Mouse (Mus musculus): ENCODE results near the gene Dna2. TPM values are rescaled to one million over a fixed set of nuclear protein-coding genes. Genes with fewer than 3 reads are reported as not detected.
"Not testable (repeated sequence)": the region's sequence is repeated elsewhere in the genome, so short reads cannot be mapped to it uniquely, and the experiment has no call there.

Dna2 gene
- 10.1 and 13.4 TPM in 2 replicates for polyA plus RNA-seq (2015; fragmentation: Nextera tagmentation; extraction: Ambion mirVana)

GRCm38 (mm10) chr10:62946738-62947471, at the start of gene Dna2:
Dna2 (plus strand) TSS chr10:62947026.
- under 1% methylated on average over 68 of the region's 68 CpGs for WGBS
- peak within 1 kb of the TSS; percentile 83 for H3K27ac ChIP-seq
- no peaks in the 10 kb centered on the region for H3K9me3 ChIP-seq (replicated peaks)
- peak; percentile 87 for ATAC-seq (replicated peaks; ENCODE audit: insufficient number of reproducible peaks, insufficient read depth, low FRiP score, low read depth)
- H3K9ac ChIP-seq: peak within 1 kb of the TSS; percentile 73
- peaks cover 24% of the 10 kb centered on the region for H3K36me3 ChIP-seq
- peak within 1 kb of the TSS; percentile 65 for H3K4me3 ChIP-seq
- peaks cover 4% of the 10 kb centered on the region; the same call in 1 of the 2 replicates for H3K4me1 ChIP-seq (replicated peaks)
- H3K27me3 ChIP-seq: no peaks in the 10 kb centered on the region
- peak within 1 kb of the TSS; percentile 79 for H3K4me2 ChIP-seq

DNA sequence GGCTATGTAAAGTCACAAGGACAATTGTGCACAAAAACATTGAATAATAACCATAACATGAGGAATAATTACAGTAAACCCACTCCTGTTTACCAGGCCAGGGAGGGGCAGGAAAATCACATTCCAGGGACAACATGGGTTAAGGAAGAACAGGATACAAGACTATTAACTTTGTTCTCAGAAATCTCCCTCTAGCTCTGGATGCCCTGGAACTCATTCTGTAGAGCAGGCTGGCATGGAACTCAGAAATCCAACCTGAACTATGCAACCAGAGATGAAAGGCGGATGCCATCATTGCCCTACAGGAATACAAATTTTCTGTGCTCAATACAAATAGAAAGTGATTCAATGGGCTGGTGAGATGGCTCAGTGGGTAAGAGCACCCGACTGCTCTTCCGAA, 49.4 kb upstream of the Dna2 start:
- Histone ChIP-seq H3K9me3 (replicated peaks) (no peaks in the 10 kb centered on the region), H3K9ac (no peak overlapping the region), H3K27me3 (no peaks in the 10 kb centered on the region), H3K4me3 (no peak overlapping the region), H3K4me2 (no peak overlapping the region), H3K4me1 (replicated peaks) (no peaks in the 10 kb centered on the region), H3K27ac (no peak overlapping the region), H3K36me3 (no peaks in the 10 kb centered on the region)
- no peak for ATAC-seq (replicated peaks; ENCODE audit: insufficient number of reproducible peaks, insufficient read depth, low FRiP score, low read depth)
- 92% methylated on average over 3 of the region's 3 CpGs for whole genome bisulfite sequencing

- no peak overlapping the region for H3K9ac ChIP-seq
- no peak overlapping the region for H3K27ac ChIP-seq
- no peak overlapping the region for H3K4me3 ChIP-seq
- H3K36me3 ChIP-seq: no peaks in the 10 kb centered on the region
- no peaks in the 10 kb centered on the region for H3K9me3 ChIP-seq (replicated peaks)
- no peak overlapping the region for H3K4me2 ChIP-seq
- H3K4me1 ChIP-seq (replicated peaks): no peaks in the 10 kb centered on the region
- WGBS: 83% methylated on average over 2 of the region's 2 CpGs
- H3K27me3 ChIP-seq: no peaks in the 10 kb centered on the region
- no peak for ATAC-seq (replicated peaks; ENCODE audit: insufficient number of reproducible peaks, insufficient read depth, low FRiP score, low read depth)
These were observed 48.8 kb upstream of the Dna2 start for GRCm38 (mm10) chr10:62898061-62898460.

DNA sequence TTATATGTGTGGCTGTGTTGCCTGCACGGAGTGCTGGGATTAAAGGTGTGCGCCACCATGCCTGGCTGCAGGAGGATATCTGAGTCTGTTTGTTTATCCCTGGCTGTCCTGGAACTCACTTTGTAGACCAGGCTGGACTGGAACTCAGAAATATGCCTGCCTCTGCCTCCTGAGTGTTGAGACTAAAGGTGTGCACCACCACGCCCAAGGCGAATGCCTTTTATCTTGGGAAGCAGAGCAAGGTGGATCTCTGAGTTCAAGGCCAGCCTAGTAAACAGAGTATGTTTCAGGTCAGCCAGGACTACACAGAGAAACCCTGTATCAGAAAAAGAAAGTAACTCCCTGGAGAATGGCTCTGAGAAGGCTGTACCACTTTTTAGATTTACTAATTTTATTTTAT, 46.7 kb upstream of the Dna2 start:
- no peak for ATAC-seq (replicated peaks; ENCODE audit: insufficient number of reproducible peaks, insufficient read depth, low FRiP score, low read depth)
- no peaks in the 10 kb centered on the region for H3K27me3 ChIP-seq
- H3K4me1 ChIP-seq (replicated peaks): no peaks in the 10 kb centered on the region
- no peaks in the 10 kb centered on the region for H3K9me3 ChIP-seq (replicated peaks)
- no peak overlapping the region for H3K9ac ChIP-seq
- no peak overlapping the region for H3K27ac ChIP-seq
- no peaks in the 10 kb centered on the region for H3K36me3 ChIP-seq
- WGBS: 93% methylated on average over 4 of the region's 4 CpGs
- H3K4me2 ChIP-seq: no peak overlapping the region
- H3K4me3 ChIP-seq: no peak overlapping the region

DNA sequence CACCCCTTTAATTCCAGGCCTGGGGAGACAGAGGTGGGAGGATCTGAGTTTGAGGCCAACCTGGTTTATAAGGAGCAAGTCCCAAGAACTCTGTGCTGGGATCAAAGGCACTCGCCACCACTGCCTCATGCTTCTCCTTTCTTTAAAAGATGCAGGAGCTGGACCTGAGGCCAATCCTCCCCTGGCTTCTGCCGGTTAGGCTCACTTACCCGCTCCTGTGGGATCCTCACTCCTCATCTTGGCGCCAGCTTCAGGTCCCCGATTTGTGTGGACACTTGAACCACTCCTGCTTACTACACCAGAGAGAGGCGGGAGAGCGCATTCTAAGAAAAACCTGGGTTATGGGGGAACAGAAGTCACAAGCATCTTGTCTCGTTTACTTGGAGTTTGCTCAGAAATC, 45.0 kb upstream of the Dna2 start:
- Histone ChIP-seq H3K9me3 (replicated peaks) (no peaks in the 10 kb centered on the region), H3K4me3 (no peak overlapping the region), H3K36me3 (no peaks in the 10 kb centered on the region), H3K9ac (no peak overlapping the region), H3K4me1 (replicated peaks) (no peaks in the 10 kb centered on the region), H3K27me3 (no peaks in the 10 kb centered on the region), H3K4me2 (no peak overlapping the region), H3K27ac (no peak overlapping the region)
- 40% methylated on average over 8 of the region's 8 CpGs for WGBS
- no peak for ATAC-seq (replicated peaks; ENCODE audit: insufficient number of reproducible peaks, insufficient read depth, low FRiP score, low read depth)

- no peaks in the 10 kb centered on the region for H3K9me3 ChIP-seq (replicated peaks)
- no peak overlapping the region for H3K9ac ChIP-seq
- H3K27me3 ChIP-seq: no peaks in the 10 kb centered on the region
- no peak overlapping the region for H3K27ac ChIP-seq
- no peak overlapping the region for H3K4me2 ChIP-seq
- no peak for ATAC-seq (replicated peaks; ENCODE audit: insufficient number of reproducible peaks, insufficient read depth, low FRiP score, low read depth)
- 22% methylated on average over 1 of the region's 1 CpGs for WGBS
- H3K36me3 ChIP-seq: no peaks in the 10 kb centered on the region
- no peaks in the 10 kb centered on the region for H3K4me1 ChIP-seq (replicated peaks)
- no peak overlapping the region for H3K4me3 ChIP-seq
These were observed 44.0 kb upstream of the Dna2 start for GRCm38 (mm10) chr10:62902829-62903228.

DNA sequence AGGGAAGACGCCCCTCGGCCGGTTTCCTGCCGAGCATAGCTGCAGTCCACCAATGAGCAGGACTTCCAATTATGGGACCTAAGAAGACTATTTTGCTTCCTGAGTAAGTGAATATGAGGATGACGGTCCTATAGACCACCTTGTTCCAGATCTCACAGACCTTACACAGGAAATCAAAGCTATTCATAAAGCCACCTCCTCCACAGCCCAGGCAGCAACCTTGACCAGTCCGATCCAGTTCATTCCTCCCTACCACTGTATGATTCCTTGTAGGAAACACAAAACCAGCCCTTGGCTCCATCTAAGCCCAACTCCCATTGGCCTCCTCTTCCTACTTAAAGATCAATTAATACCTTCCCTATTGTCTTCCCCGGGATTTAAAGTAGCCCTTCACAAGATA, 40.5 kb upstream of the Dna2 start:
- Histone ChIP-seq H3K4me3 (no peak overlapping the region), H3K27ac (no peak overlapping the region), H3K4me2 (no peak overlapping the region), H3K9ac (no peak overlapping the region), H3K36me3 (no peaks in the 10 kb centered on the region), H3K27me3 (no peaks in the 10 kb centered on the region), H3K4me1 (replicated peaks) (no peaks in the 10 kb centered on the region), H3K9me3 (replicated peaks) (no peaks in the 10 kb centered on the region)
- no peak for ATAC-seq (replicated peaks; ENCODE audit: insufficient number of reproducible peaks, insufficient read depth, low FRiP score, low read depth)
- 81% methylated on average over 7 of the region's 7 CpGs for WGBS

- H3K27me3 ChIP-seq; H3K27ac ChIP-seq; H3K9ac ChIP-seq; H3K9me3 ChIP-seq (replicated peaks); ATAC-seq (replicated peaks; ENCODE audit: insufficient number of reproducible peaks, insufficient read depth, low FRiP score, low read depth); H3K4me3 ChIP-seq; H3K4me2 ChIP-seq; H3K36me3 ChIP-seq; H3K4me1 ChIP-seq (replicated peaks): not testable (repeated sequence)
- no CpG with 5 or more reads among the region's 1 CpGs for WGBS
These were observed 37.9 kb upstream of the Dna2 start, which contains the start of gene Tet1 for GRCm38 (mm10) chr10:62908896-62909295. Tet1 (minus strand) TSS chr10:62908996.

DNA sequence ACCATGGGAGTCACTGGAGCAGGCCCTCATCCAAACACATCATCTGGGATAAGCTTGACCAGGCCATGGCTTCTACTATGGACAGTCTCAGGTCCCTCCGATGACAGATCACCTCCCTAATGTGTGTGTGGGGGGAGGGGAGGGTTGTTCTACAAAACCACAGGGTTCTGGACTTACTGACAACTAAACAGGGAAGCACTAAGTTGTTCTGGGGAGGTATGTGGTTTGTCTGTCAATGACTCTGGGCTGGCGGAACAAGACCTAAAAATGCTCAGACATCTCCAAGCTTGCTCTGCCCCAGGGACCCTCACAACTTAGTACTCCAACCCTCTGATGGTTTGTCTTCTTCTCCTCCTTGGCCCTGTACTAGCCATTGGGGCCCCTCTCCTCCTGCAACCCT, 35.7 kb upstream of the Dna2 start:
- WGBS: 69% methylated on average over 2 of the region's 2 CpGs
- no peak overlapping the region for H3K4me2 ChIP-seq
- no peaks in the 10 kb centered on the region for H3K27me3 ChIP-seq
- no peak overlapping the region for H3K9ac ChIP-seq
- no peak overlapping the region for H3K27ac ChIP-seq
- ATAC-seq (replicated peaks; ENCODE audit: insufficient number of reproducible peaks, insufficient read depth, low FRiP score, low read depth): no peak
- H3K36me3 ChIP-seq: no peaks in the 10 kb centered on the region
- H3K4me1 ChIP-seq (replicated peaks): no peaks in the 10 kb centered on the region
- no peaks in the 10 kb centered on the region for H3K9me3 ChIP-seq (replicated peaks)
- no peak overlapping the region for H3K4me3 ChIP-seq

DNA sequence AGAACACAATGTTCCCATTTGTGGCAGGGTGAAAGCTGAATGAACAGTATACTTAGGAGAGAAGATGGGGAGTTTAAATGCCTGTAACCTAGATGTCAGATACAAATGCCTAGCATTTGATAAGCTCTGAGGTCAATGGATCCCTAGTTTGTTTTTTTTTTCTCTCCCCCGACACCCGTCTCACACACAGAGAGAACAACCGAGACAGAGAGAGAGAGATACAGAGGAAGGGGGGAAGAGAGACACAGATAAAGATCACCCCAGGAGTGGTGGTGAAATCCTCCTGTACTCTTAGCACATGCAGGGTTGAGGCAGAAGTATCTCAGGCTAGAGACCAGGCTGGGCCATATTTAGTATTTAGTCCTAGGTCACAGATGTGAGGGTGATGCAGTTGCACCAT, 27.8 kb upstream of the Dna2 start:
- Histone ChIP-seq H3K27ac (no peak overlapping the region), H3K9me3 (replicated peaks) (no peaks in the 10 kb centered on the region), H3K9ac (no peak overlapping the region), H3K4me2 (no peak overlapping the region), H3K36me3 (no peaks in the 10 kb centered on the region), H3K4me1 (replicated peaks) (peaks cover 16% of the 10 kb centered on the region), H3K4me3 (no peak overlapping the region), H3K27me3 (no peaks in the 10 kb centered on the region)
- ATAC-seq (replicated peaks; ENCODE audit: insufficient number of reproducible peaks, insufficient read depth, low FRiP score, low read depth): no peak
- 62% methylated on average over 3 of the region's 3 CpGs for WGBS

DNA sequence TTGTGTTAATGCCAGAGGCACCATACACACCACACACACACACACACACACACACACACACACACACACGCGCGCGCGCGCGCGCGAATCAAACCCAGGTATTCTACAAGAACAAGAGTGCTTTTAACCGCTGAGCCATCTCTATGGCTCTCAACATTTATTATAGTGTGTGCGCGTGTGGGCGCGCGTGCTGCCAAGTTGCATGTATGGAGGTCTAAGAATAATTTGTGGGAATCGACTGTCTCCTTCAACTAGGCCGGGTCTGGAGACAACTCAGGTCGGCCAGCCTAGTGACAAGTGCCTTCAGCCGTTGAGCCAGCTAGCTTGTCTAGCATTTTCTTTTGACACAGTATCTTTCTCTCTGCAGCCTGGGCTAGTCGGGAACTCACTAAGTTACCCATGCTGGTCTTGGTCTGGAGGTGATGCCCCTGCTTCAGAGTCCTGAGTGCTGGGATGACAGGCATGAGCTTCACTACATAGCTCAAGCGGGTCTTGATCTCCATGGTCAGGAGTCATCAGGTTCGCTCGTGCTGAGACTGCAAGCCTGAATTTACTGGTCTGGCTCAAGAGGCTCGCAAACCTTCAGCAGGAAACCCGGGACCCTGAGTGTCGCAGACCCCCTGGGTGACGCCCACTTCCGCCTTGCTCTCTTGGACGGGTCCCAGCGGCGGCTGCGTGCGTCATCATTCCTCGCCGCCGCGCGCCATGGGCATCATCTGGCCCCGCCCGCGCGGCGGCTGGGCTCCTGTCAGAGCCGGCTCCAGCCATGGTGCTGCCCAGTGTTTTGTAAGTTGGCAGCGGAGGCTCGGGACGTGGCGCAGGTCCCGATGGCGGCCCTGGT, 26.7 kb upstream of the Dna2 start, which contains the start of gene Slc25a16:
TSS of gene Slc25a16 (plus strand) at position 709 of the 841 bp plus-strand sequence.
- Histone ChIP-seq H3K9me3 (replicated peaks) (no peaks in the 10 kb centered on the region), H3K27me3 (no peaks in the 10 kb centered on the region), H3K36me3 (no peaks in the 10 kb centered on the region), H3K4me1 (replicated peaks) (peaks cover 16% of the 10 kb centered on the region), H3K4me3 (peak within 1 kb of the TSS; percentile 90), H3K9ac (peak within 1 kb of the TSS; percentile 94), H3K4me2 (peak within 1 kb of the TSS; percentile 91), H3K27ac (peak within 1 kb of the TSS; percentile 91)
- 3% methylated on average over 50 of the region's 50 CpGs for WGBS
- ATAC-seq (replicated peaks; ENCODE audit: insufficient number of reproducible peaks, insufficient read depth, low FRiP score, low read depth): peak; percentile 97

Data from heart, embryonic 15.5 days (tissue).